Mouse (Mus musculus): ENCODE measurements around the gene Higd1c. TPM values are rescaled to one million over a fixed set of nuclear protein-coding genes. Genes with fewer than 3 reads are reported as not detected.

The Higd1c gene
- polyA plus RNA-seq, 1 experiment, result not detected

DNA sequence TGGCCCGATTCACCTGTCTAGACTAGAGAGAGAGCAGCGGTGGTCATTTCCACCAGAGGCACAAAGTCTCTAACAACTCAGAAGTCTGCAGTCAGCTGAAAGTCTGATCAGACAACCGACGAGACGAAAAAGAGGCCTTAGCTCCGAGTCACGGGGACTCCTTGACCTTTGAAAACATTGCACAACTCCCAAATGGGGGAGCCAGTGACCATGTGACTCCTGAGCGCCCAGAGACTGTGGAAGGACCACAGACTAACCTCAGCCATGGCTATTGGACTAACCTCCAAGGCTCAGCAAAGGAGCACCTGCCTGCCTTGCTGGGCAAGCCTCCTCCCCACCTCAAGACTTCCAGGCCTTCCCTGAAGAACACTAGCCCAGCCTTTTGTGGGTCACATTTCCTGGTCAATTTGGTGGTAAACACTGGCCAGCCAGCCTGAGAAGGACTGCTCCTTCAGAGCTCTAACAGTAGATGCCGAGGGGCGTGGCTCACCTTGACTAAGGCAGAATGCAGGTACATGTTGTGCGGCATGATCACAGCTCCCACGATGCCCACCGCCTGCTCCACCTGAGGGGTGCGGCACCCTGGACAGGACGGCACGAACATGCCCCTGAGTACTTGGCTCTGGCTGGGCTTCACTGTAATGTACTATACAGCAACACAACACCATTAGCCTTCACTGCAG is 39.1 kb downstream of the Higd1c start:
- H3K4me1 ChIP-seq (ENCODE audit: control insufficient read depth, insufficient read depth, low read length), result peaks cover 5% of the 10 kb centered on the region
- no peak overlapping the region for H3K4me3 ChIP-seq (ENCODE audit: control insufficient read depth, low read depth, low read length)
- TF ChIP-seq CTCF (IDR thresholded peaks at IDR 0.05; ENCODE audit: control insufficient read depth, insufficient read depth, insufficient replicate concordance, low read depth, low read length) (no peak), POLR2A (IDR thresholded peaks at IDR 0.05; ENCODE audit: control insufficient read depth, low read depth, low read length) (no peak)
- no peaks in the 10 kb centered on the region for H3K27me3 ChIP-seq (ENCODE audit: control insufficient read depth, insufficient read depth, low read length)
- H3K36me3 ChIP-seq (ENCODE audit: control insufficient read depth, insufficient read depth, low read length), result peaks cover 5% of the 10 kb centered on the region
- H3K27ac ChIP-seq (ENCODE audit: control insufficient read depth, insufficient read depth, low read depth, low read length), result no peak overlapping the region; the same call in 1 of the 2 replicates

DNA sequence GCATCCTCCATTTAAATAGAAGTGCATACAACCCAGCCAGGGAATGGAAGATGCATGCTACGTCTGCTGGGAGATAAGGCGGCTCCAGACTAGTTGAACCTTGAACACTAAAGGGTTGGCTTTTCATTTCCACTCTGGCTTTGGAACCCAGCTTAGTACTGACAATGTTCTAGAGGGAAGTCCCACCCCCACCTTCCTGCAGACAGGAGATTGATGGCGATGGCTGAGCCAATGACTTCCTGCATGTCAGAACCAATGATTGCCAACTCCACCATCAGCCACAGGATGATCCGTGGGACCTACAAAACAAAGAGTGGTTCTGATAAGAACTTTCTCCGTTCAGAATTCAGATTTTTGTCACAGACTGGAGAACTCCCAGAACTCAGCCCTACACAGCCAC is 41.7 kb downstream of the Higd1c start:
- H3K27me3 ChIP-seq (ENCODE audit: control insufficient read depth, insufficient read depth, low read length), result no peaks in the 10 kb centered on the region
- peaks cover 6% of the 10 kb centered on the region for H3K4me1 ChIP-seq (ENCODE audit: control insufficient read depth, insufficient read depth, low read length)
- TF ChIP-seq CTCF (IDR thresholded peaks at IDR 0.05; ENCODE audit: control insufficient read depth, insufficient read depth, insufficient replicate concordance, low read depth, low read length) (no peak), POLR2A (IDR thresholded peaks at IDR 0.05; ENCODE audit: control insufficient read depth, low read depth, low read length) (no peak)
- peaks cover 6% of the 10 kb centered on the region for H3K36me3 ChIP-seq (ENCODE audit: control insufficient read depth, insufficient read depth, low read length)
- no peak overlapping the region for H3K27ac ChIP-seq (ENCODE audit: control insufficient read depth, insufficient read depth, low read depth, low read length)
- H3K4me3 ChIP-seq (ENCODE audit: control insufficient read depth, low read depth, low read length), result no peak overlapping the region

DNA sequence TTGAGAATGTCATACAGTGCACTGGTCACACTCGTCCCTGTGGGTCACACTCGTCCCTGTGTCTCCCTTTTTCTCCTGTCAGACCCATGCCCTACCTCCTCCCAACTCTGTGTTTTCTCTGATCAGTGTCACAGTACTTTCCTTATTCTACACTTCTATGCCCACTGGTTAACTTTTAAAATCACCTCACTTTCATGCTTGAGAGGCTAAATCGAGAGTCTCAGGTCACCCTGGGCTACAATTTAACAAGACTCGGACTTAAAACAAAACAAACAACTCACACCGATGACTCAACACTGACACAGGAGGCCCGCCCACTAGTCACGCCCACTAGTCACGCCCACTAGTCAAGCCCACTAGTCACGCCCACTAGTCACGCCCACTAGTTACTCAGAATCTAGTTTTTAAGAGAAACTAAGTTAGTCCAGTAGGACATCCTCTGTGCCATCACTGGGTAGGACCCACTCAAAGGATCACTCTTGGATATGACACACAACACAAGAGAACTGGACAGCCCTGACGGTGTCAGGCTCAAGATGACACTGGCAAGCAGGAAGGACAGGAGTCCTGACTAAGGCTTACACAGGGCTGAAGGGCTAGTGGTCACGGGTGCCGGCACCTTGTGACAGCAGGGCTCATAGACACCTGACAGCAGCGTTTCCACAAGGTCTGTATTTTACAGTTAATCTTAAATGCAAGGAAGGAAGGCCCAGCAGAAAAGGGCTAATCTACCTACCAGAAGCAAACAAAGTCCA is 46.8 kb downstream of the Higd1c start:
- H3K4me1 ChIP-seq (ENCODE audit: control insufficient read depth, insufficient read depth, low read length), result peaks cover 7% of the 10 kb centered on the region
- H3K4me3 ChIP-seq (ENCODE audit: control insufficient read depth, low read depth, low read length), result no peak overlapping the region
- TF ChIP-seq CTCF (IDR thresholded peaks at IDR 0.05; ENCODE audit: control insufficient read depth, insufficient read depth, insufficient replicate concordance, low read depth, low read length) (no peak), POLR2A (IDR thresholded peaks at IDR 0.05; ENCODE audit: control insufficient read depth, low read depth, low read length) (no peak)
- no peak overlapping the region for H3K27ac ChIP-seq (ENCODE audit: control insufficient read depth, insufficient read depth, low read depth, low read length)
- H3K27me3 ChIP-seq (ENCODE audit: control insufficient read depth, insufficient read depth, low read length), result no peaks in the 10 kb centered on the region
- peaks cover 2% of the 10 kb centered on the region; the same call in 1 of the 2 replicates for H3K36me3 ChIP-seq (ENCODE audit: control insufficient read depth, insufficient read depth, low read length)

DNA sequence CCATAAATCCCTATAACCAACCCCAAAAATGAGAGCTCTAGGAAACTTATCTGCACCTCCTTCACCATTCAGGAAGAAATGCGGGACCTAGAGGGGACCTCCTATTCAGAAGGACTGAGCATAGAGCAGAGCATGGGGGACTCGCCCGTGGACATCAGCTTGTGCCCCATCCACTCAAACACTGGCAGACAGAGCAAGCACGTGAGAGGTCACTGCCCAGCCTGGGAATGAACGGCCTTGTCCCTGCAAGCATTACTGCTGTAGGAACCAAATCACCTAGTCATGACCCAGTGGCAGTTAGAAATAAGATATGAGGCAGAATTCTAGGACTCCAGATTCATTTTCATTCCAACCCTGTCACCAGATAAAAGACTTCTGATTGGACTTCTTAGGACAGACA is 47.4 kb downstream of the Higd1c start:
- H3K27ac ChIP-seq (ENCODE audit: control insufficient read depth, insufficient read depth, low read depth, low read length), result no peak overlapping the region
- TF ChIP-seq CTCF (IDR thresholded peaks at IDR 0.05; ENCODE audit: control insufficient read depth, insufficient read depth, insufficient replicate concordance, low read depth, low read length) (no peak), POLR2A (IDR thresholded peaks at IDR 0.05; ENCODE audit: control insufficient read depth, low read depth, low read length) (no peak)
- H3K4me3 ChIP-seq (ENCODE audit: control insufficient read depth, low read depth, low read length), result no peak overlapping the region
- peaks cover 7% of the 10 kb centered on the region for H3K4me1 ChIP-seq (ENCODE audit: control insufficient read depth, insufficient read depth, low read length)
- H3K27me3 ChIP-seq (ENCODE audit: control insufficient read depth, insufficient read depth, low read length), result no peaks in the 10 kb centered on the region
- peaks cover 2% of the 10 kb centered on the region; the same call in 1 of the 2 replicates for H3K36me3 ChIP-seq (ENCODE audit: control insufficient read depth, insufficient read depth, low read length)

DNA sequence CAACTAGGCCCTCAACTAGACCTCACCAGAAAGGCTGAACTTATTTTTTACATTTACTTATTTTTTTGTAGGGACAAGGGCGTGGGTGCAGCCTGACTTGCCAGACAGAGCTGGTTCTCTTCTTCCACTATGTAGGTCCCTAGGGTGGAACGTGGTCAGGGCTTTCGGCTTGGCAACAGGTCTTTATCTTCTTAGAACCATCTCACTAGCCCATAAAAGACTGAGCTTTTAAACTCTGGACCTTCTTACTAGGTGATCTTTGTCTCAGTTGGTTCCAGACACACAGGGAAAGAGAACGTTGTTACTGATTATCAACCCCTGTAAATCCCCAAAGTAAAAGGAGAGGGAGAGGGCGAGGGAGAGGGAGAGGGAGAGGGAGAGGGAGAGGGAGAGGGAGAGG is 49.0 kb downstream of the Higd1c start:
- Histone ChIP-seq H3K36me3 (ENCODE audit: control insufficient read depth, insufficient read depth, low read length) (peaks cover 2% of the 10 kb centered on the region; the same call in 1 of the 2 replicates), H3K4me3 (ENCODE audit: control insufficient read depth, low read depth, low read length) (no peak overlapping the region), H3K27me3 (ENCODE audit: control insufficient read depth, insufficient read depth, low read length) (no peaks in the 10 kb centered on the region), H3K27ac (ENCODE audit: control insufficient read depth, insufficient read depth, low read depth, low read length) (no peak overlapping the region), H3K4me1 (ENCODE audit: control insufficient read depth, insufficient read depth, low read length) (peaks cover 7% of the 10 kb centered on the region)
- TF ChIP-seq CTCF (IDR thresholded peaks at IDR 0.05; ENCODE audit: control insufficient read depth, insufficient read depth, insufficient replicate concordance, low read depth, low read length) (no peak), POLR2A (IDR thresholded peaks at IDR 0.05; ENCODE audit: control insufficient read depth, low read depth, low read length) (no peak)

DNA sequence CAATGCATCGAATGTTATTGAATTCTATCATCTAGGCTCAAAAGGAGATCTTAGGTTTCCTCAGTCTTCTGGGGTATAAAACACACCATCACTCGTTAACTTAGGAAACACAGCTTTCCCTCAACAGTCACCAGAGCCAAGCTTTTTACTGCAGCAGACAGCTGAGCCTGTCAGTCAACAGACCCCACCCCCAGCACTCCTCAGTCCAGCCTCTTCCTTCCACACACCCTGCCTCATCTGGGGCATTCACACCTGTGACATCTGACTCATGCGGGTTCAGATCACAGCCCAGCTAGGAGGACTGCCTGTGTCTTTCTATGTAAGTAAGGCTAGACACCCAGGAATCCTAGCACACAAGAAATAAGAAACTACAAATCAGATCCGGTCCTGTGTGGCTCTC is 49.7 kb downstream of the Higd1c start:
- peaks cover 7% of the 10 kb centered on the region for H3K4me1 ChIP-seq (ENCODE audit: control insufficient read depth, insufficient read depth, low read length)
- TF ChIP-seq POLR2A (IDR thresholded peaks at IDR 0.05; ENCODE audit: control insufficient read depth, low read depth, low read length), result no peak
- H3K36me3 ChIP-seq (ENCODE audit: control insufficient read depth, insufficient read depth, low read length), result peaks cover 2% of the 10 kb centered on the region; the same call in 1 of the 2 replicates
- H3K4me3 ChIP-seq (ENCODE audit: control insufficient read depth, low read depth, low read length), result no peak overlapping the region
- no peak overlapping the region for H3K27ac ChIP-seq (ENCODE audit: control insufficient read depth, insufficient read depth, low read depth, low read length)
- H3K27me3 ChIP-seq (ENCODE audit: control insufficient read depth, insufficient read depth, low read length), result no peaks in the 10 kb centered on the region

DNA sequence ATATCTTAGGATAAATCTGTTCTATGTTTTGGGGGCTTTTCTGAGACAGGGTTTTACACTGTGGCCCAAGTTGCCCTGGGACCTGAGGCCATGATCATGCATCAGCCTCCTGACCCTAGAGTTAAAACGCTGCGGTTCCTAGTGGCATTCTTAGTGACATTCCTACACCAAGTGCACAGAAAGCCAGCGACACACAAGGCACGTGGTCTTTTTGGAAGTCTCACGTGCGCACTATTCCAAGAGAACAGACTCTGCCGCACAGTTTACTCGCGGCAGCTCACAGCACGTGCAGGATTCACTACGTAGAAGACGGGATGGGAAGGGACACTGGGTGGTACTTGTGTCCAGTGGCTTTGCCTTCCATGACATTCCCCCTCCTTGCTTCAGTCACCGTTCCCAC is 50.6 kb downstream of the Higd1c start:
- no peak overlapping the region for H3K4me3 ChIP-seq (ENCODE audit: control insufficient read depth, low read depth, low read length)
- peaks cover 2% of the 10 kb centered on the region; the same call in 1 of the 2 replicates for H3K36me3 ChIP-seq (ENCODE audit: control insufficient read depth, insufficient read depth, low read length)
- H3K27me3 ChIP-seq (ENCODE audit: control insufficient read depth, insufficient read depth, low read length), result no peaks in the 10 kb centered on the region
- H3K27ac ChIP-seq (ENCODE audit: control insufficient read depth, insufficient read depth, low read depth, low read length), result 0 out of 2 replicates have a peak overlapping the region, but pooled peaks have one; percentile 11
- peak; percentile 27; the same call in 1 of the 2 replicates for TF ChIP-seq POLR2A (IDR thresholded peaks at IDR 0.05; ENCODE audit: control insufficient read depth, low read depth, low read length)
- no peak for TF ChIP-seq CTCF (IDR thresholded peaks at IDR 0.05; ENCODE audit: control insufficient read depth, insufficient read depth, insufficient replicate concordance, low read depth, low read length)
- peaks cover 7% of the 10 kb centered on the region for H3K4me1 ChIP-seq (ENCODE audit: control insufficient read depth, insufficient read depth, low read length)

Measured in testis, adult 2 months (tissue).